Mouse (Mus musculus): ENCODE results near the gene Wdr27. TPM values are rescaled to one million over a fixed set of nuclear protein-coding genes. Genes with fewer than 3 reads are reported as not detected.
A peak's percentile ranks its signal among the peaks of the same experiment; 100 is the strongest.

Gene Wdr27
- polyA plus RNA-seq, 1 experiment from 2014 or later = 8.8 TPM

DNA sequence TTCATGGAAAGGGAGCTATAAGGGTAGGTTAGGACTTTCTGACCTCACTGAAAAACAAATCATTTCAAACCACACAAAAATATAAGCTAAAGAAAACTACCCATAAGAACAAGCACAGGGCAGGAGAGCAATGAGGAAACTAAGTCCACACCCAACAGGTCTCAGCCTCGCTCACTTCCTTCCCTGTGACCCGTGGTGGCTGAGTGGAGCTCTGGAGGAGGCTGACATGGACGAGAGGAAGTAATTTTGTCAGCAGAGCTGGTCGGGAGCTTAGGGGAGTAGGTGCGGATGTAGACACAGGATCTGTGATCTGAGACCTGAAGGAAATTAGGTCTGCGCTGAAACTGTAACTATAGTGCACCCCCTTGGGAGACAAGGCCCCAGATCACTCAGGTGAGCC lies 21.4 kb downstream of the Wdr27 start:
- no peaks in the 10 kb centered on the region for H3K27me3 ChIP-seq
- H3K36me3 ChIP-seq = no peaks in the 10 kb centered on the region
- no peak overlapping the region for H3K4me3 ChIP-seq
- H3K4me1 ChIP-seq = no peaks in the 10 kb centered on the region
- no peak overlapping the region for H3K27ac ChIP-seq (replicated peaks)
- ATAC-seq (replicated peaks) = no peak
- WGBS = 69% methylated on average over 6 of the region's 6 CpGs
- H3K9me3 ChIP-seq = no peaks in the 10 kb centered on the region
- H3K4me2 ChIP-seq (replicated peaks) = no peak overlapping the region
- H3K9ac ChIP-seq (replicated peaks) = no peak overlapping the region

DNA sequence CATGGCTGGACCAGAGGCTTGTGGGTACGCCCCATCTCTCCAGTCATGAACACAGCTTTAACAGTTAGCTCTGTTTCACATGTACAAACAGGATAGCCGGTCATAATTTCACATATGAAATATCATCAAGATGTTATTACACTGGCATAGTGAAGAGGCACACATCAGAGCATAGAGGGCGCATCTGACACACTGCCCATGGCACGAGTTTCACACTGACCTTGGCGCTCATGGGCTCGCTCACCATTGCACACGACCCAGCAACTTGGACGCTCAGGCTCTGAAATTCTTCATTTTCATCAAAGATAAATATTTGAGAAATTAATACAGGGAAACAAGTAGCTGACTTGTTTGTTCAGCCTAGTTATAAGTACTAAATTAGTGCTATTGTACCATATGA lies 25.1 kb downstream of the Wdr27 start:
- no peak for ATAC-seq (replicated peaks)

DNA sequence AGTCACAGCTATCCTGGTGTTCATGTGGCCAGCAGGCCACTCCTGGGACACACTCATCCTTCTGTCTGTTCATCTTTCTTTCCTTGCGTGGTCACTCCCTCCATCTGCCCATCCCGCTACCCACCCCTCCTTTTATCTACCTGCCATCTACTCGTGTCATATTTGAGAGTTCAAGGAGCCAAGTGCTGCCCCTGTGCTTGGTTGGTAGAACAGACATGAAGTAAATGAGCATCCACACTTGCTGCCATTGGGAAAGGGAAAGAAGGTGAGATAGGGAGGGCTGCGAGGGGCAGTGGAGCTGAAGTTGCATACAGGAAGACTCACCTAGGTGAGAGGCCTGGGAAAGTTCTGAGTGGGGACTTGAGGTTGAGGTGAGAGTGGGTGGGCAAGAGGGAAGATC lies 28.6 kb downstream of the Wdr27 start:
- Histone ChIP-seq H3K27ac (replicated peaks) (no peak overlapping the region), H3K4me3 (no peak overlapping the region), H3K4me1 (no peaks in the 10 kb centered on the region), H3K9ac (replicated peaks) (no peak overlapping the region), H3K9me3 (no peaks in the 10 kb centered on the region), H3K27me3 (no peaks in the 10 kb centered on the region), H3K36me3 (no peaks in the 10 kb centered on the region), H3K4me2 (replicated peaks) (no peak overlapping the region)
- ATAC-seq (replicated peaks) = no peak
- WGBS = 87% methylated on average over 4 of the region's 4 CpGs

More for the DNA sequence above, 25.1 kb downstream of the Wdr27 start:
- Histone ChIP-seq H3K9ac (replicated peaks) (no peak overlapping the region), H3K27ac (replicated peaks) (no peak overlapping the region), H3K4me2 (replicated peaks) (no peak overlapping the region), H3K4me3 (no peak overlapping the region), H3K27me3 (no peaks in the 10 kb centered on the region), H3K9me3 (no peaks in the 10 kb centered on the region), H3K4me1 (no peaks in the 10 kb centered on the region), H3K36me3 (no peaks in the 10 kb centered on the region)
- 89% methylated on average over 8 of the region's 8 CpGs for WGBS

DNA sequence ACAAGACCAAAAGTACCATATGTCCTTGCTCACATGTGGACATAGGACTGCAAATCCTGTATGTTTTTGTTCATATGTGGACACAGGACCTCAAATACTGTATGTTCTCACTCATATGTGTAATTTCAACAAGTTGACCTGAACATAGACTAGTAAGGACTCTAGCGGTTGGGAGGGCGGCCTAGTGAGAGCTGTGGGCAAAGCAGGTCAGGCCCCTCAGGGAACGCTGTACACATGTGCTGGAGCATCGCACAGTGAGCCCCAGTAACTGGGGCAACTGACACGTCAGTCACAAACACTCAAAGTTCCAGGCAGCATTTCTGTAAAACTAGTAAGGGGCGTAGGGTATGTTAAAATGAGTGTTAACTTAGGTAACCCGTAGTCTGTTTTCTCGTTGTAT lies 30.0 kb downstream of the Wdr27 start:
- H3K4me3 ChIP-seq = no peak overlapping the region
- no peaks in the 10 kb centered on the region for H3K36me3 ChIP-seq
- WGBS = 92% methylated on average over 8 of the region's 8 CpGs
- no peak for ATAC-seq (replicated peaks)
- H3K9me3 ChIP-seq = no peaks in the 10 kb centered on the region
- no peaks in the 10 kb centered on the region for H3K27me3 ChIP-seq
- no peaks in the 10 kb centered on the region for H3K4me1 ChIP-seq
- no peak overlapping the region for H3K4me2 ChIP-seq (replicated peaks)
- H3K9ac ChIP-seq (replicated peaks) = no peak overlapping the region
- H3K27ac ChIP-seq (replicated peaks) = no peak overlapping the region

DNA sequence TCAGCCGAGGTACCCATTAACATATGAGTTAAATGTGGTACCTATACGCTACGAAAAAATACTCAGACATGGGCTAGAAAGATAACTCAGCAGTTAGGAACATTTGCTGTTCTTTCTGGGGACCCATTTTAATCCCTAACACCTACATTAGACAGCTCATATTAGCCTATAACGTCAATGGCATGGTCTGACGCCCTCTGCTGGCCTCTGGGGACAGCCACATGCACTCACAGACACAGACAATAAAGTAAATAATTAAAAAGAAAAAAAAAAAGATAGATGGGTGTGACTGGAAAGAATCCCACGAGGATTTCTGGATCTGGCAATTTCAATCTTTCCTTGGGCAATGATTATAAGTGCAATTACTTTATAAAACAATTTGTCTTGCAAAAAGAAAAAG lies 30.5 kb downstream of the Wdr27 start:
- no peaks in the 10 kb centered on the region for H3K4me1 ChIP-seq
- H3K4me2 ChIP-seq (replicated peaks) = no peak overlapping the region
- 47% methylated on average over 6 of the region's 6 CpGs for WGBS
- no peak overlapping the region for H3K4me3 ChIP-seq
- no peak for ATAC-seq (replicated peaks)
- H3K9me3 ChIP-seq = no peaks in the 10 kb centered on the region
- no peaks in the 10 kb centered on the region for H3K27me3 ChIP-seq
- H3K27ac ChIP-seq (replicated peaks) = no peak overlapping the region
- no peak overlapping the region for H3K9ac ChIP-seq (replicated peaks)
- no peaks in the 10 kb centered on the region for H3K36me3 ChIP-seq

DNA sequence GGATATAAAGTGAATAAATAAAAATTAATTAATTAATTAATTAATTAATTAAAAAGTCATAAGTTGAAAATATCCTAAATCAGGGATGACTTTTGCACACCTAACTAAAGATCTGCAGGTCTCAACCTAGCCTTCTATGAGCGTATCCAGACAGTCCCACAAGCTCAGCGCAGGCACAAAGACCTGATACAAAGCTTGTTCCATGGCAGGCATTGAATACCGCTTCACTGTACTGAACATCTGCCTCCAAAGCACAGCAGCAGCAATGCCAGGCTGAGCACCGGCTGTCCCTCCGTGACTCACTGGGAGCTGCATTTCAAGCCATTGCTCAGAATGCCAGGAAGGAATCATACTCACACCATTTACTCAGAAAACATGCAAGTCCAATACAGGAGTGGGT lies 32.2 kb downstream of the Wdr27 start:
- H3K4me1 ChIP-seq = no peaks in the 10 kb centered on the region
- 87% methylated on average over 5 of the region's 5 CpGs for WGBS
- H3K36me3 ChIP-seq = no peaks in the 10 kb centered on the region
- no peak overlapping the region for H3K4me2 ChIP-seq (replicated peaks)
- H3K9me3 ChIP-seq = no peaks in the 10 kb centered on the region
- no peak overlapping the region for H3K27ac ChIP-seq (replicated peaks)
- no peak for ATAC-seq (replicated peaks)
- no peaks in the 10 kb centered on the region for H3K27me3 ChIP-seq
- H3K9ac ChIP-seq (replicated peaks) = no peak overlapping the region
- no peak overlapping the region for H3K4me3 ChIP-seq

DNA sequence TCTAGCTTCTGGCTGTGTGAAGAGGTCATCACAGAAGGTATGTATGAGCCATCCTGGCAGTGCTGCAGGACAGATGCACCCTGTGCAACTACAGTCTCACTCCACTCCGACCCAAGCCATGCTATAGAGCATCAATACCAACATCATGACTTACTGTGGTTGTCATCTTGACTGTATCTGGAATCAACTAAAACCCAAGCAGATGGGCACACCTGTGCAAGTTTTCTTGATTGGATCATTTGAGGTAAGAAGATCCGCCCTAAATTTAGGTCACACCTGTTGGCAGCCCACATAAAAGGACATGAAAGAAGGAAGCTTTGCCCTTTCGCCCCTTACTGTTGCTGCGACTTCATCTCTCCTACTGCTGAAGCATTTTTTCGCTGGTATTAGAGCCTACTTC lies 33.6 kb downstream of the Wdr27 start:
- no peak overlapping the region for H3K4me3 ChIP-seq
- H3K27ac ChIP-seq (replicated peaks) = no peak overlapping the region
- H3K9me3 ChIP-seq = no peaks in the 10 kb centered on the region
- no peaks in the 10 kb centered on the region for H3K4me1 ChIP-seq
- 89% methylated on average over 5 of the region's 5 CpGs for WGBS
- no peak overlapping the region for H3K4me2 ChIP-seq (replicated peaks)
- no peak for ATAC-seq (replicated peaks)
- H3K36me3 ChIP-seq = no peaks in the 10 kb centered on the region
- H3K27me3 ChIP-seq = no peaks in the 10 kb centered on the region
- no peak overlapping the region for H3K9ac ChIP-seq (replicated peaks)

DNA sequence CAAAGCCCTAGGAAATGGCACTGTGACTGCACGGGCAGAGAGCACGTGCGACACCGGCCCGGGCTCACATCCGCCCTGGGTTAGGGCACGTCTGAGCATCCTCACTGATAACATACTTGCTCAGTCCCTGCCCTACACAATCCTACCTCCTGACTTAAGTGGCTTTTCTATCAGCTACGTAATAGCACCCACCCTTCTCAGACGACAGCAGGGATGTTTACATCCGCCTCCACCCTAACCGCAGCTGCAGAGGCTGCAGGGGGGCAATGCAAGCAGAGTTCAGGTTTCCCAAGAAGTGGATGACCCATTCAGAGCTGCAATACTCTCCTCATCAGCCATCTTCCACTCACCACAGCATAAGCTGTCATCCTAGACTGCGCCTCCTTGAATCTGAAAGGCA lies 35.8 kb downstream of the Wdr27 start:
- H3K4me2 ChIP-seq (replicated peaks) = no peak overlapping the region
- no peak overlapping the region for H3K4me3 ChIP-seq
- no peaks in the 10 kb centered on the region for H3K4me1 ChIP-seq
- H3K9ac ChIP-seq (replicated peaks) = no peak overlapping the region
- no peaks in the 10 kb centered on the region for H3K27me3 ChIP-seq
- no peak overlapping the region for H3K27ac ChIP-seq (replicated peaks)
- WGBS = 84% methylated on average over 12 of the region's 12 CpGs
- H3K36me3 ChIP-seq = no peaks in the 10 kb centered on the region
- no peak for ATAC-seq (replicated peaks)
- H3K9me3 ChIP-seq = no peaks in the 10 kb centered on the region

DNA sequence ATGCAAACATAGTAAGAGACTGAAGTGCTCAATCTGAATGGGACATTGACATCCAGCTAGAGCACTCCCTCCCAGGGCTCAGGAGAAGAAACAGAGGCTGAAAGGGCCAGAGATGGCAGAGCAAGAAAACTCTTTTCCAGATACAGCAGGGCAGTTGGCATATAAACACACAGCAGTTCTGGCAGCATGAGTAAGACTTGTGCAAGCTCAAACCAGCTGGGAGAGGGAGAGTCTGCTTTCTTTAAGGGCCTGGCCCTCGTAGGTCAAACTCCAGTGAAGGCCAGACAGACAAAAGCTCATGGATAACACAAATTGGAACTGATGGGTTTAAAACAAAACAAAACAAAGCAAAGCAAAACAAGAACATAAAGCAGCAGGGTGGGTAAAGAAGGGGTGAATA lies 36.3 kb downstream of the Wdr27 start:
- Histone ChIP-seq H3K27me3 (no peaks in the 10 kb centered on the region), H3K36me3 (no peaks in the 10 kb centered on the region), H3K27ac (replicated peaks) (no peak overlapping the region), H3K9ac (replicated peaks) (no peak overlapping the region), H3K4me1 (no peaks in the 10 kb centered on the region), H3K4me3 (no peak overlapping the region), H3K9me3 (no peaks in the 10 kb centered on the region), H3K4me2 (replicated peaks) (no peak overlapping the region)
- WGBS = 37% methylated on average over 1 of the region's 1 CpGs
- no peak for ATAC-seq (replicated peaks)

DNA sequence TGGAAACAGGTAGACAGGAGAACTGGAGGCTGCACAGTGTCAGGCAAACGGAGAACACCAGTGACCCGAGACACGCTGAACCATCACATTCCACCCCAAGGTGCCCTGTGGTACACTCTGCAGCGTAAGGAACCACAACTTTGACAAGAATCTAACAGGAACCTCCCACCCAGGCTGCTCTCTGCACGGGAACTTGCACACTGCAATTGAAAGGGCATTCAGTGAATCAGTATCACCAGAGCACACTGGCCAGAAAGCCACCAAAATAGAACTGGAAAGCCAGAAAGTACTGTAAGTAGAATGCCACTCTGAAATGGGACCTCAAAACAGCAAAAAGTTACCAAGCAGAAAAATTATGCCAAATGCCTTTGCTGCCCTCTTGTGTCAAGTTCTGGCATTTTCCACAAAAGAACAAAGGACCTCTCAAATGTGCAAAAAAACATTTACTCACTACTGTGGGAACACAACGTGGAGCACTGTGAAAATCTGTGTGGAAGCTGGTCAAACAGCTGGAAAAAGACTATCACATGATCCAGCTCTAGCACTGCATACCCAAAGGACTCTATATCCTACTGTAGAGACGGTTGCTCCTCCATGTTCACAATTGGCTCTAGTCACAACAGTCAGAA lies 38.2 kb downstream of the Wdr27 start:
- Histone ChIP-seq H3K9ac (replicated peaks) (no peak overlapping the region), H3K4me3 (no peak overlapping the region), H3K4me1 (no peaks in the 10 kb centered on the region), H3K27ac (replicated peaks) (no peak overlapping the region), H3K27me3 (no peaks in the 10 kb centered on the region), H3K36me3 (no peaks in the 10 kb centered on the region), H3K9me3 (no peaks in the 10 kb centered on the region), H3K4me2 (replicated peaks) (no peak overlapping the region)
- WGBS = 54% methylated on average over 7 of the region's 7 CpGs
- ATAC-seq (replicated peaks) = peak; percentile 72

DNA sequence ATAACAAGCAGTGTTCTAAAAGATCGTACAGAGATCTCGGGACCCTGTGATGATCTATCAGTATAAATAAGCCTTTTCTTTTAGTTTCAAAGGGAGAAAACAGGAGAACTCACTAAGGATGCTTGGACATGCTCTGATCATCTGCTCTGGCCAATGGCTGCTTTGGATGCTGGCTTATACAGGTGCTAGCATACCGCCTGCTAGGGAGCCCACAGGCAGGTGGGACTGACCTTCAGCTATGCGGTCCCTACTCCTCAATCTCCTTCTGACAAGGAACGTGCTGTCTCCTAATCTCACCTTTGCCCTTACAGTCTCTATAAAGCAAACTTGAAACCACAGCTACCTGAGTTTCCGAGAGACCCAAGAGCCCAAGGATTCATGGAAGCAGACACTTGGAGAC lies 38.8 kb downstream of the Wdr27 start:
- 87% methylated on average over 6 of the region's 6 CpGs for WGBS
- no peak overlapping the region for H3K4me2 ChIP-seq (replicated peaks)
- no peaks in the 10 kb centered on the region for H3K36me3 ChIP-seq
- no peak overlapping the region for H3K4me3 ChIP-seq
- H3K9ac ChIP-seq (replicated peaks) = no peak overlapping the region
- no peaks in the 10 kb centered on the region for H3K27me3 ChIP-seq
- peak; percentile 24; the same call in 1 of the 2 replicates for ATAC-seq (replicated peaks)
- H3K9me3 ChIP-seq = no peaks in the 10 kb centered on the region
- no peaks in the 10 kb centered on the region for H3K4me1 ChIP-seq
- no peak overlapping the region for H3K27ac ChIP-seq (replicated peaks)

DNA sequence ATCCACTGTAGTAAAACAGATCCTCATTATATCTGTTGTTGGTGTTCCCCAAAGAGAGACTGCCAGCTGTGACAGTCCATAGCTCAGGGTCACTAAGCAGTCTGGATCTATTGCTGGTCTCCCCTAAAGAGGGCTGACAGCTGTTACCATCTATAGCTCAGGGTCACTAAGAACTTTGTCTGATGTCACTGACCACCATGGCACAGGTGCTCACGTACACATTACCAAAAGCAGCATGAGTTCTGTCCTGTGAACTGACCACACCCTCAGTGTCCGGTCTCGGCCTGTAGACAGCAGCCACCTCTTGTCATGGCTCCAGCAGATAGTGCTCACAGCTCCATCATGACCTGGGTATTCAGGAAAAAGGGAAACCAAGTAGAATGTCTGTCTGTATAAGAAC lies 39.7 kb downstream of the Wdr27 start:
- Histone ChIP-seq H3K4me3 (no peak overlapping the region), H3K9me3 (no peaks in the 10 kb centered on the region), H3K27ac (replicated peaks) (no peak overlapping the region), H3K4me1 (no peaks in the 10 kb centered on the region), H3K9ac (replicated peaks) (no peak overlapping the region), H3K36me3 (no peaks in the 10 kb centered on the region), H3K4me2 (replicated peaks) (no peak overlapping the region), H3K27me3 (no peaks in the 10 kb centered on the region)
- 85% methylated on average over 3 of the region's 3 CpGs for WGBS
- no peak for ATAC-seq (replicated peaks)

DNA sequence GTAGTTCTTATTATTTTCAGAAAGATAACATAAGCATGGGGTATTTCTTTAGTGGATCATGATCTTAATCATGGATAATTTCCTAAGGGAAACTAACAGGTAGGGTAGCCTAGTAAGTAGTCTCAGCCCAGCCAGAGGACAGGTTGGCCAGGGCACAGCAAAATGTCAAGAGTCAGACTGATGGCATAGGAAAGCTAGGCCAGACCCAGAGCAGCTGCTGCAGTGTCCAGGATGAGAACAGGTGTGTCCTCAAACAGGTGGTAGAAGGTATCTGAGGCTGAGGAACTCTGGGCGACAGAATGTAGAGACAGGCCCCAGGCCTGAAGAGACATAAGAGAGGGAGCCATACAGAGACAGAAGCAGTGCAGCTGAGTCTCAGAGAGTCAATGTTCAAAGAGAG lies 44.0 kb downstream of the Wdr27 start:
- 90% methylated on average over 1 of the region's 1 CpGs for WGBS
- H3K4me2 ChIP-seq (replicated peaks) = no peak overlapping the region
- no peaks in the 10 kb centered on the region for H3K9me3 ChIP-seq
- H3K4me3 ChIP-seq = no peak overlapping the region
- H3K4me1 ChIP-seq = no peaks in the 10 kb centered on the region
- no peak for ATAC-seq (replicated peaks)
- no peaks in the 10 kb centered on the region for H3K27me3 ChIP-seq
- no peak overlapping the region for H3K9ac ChIP-seq (replicated peaks)
- H3K27ac ChIP-seq (replicated peaks) = no peak overlapping the region
- H3K36me3 ChIP-seq = no peaks in the 10 kb centered on the region
